Mouse (Mus musculus): ENCODE data around the gene Zfp786.

DNA sequence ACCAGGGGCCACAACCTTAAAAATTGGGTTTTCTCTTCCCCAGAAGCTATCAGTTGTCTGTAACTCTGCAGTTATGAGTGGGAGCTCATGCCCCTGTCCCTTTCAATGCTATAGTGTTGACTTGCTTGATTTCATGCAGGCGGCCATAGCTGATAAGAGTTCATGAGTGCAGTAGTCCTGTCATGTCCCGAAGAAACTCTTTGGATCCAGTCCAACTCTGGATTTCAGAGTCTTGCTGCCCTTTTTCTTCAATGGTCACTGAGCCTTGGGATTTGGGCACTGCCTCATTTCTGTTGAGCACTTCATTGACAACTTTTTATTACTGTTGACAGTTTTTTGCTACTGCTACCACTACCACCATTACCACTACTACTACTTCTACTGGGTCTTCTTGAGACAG is 7.0 kb upstream of the Zfp786 start:
- TF ChIP-seq CTCF (IDR thresholded peaks at IDR 0.05; ENCODE audit: insufficient read depth, low read length), result no peak
- TF ChIP-seq POLR2A (IDR thresholded peaks at IDR 0.05; ENCODE audit: borderline replicate concordance, extremely low read depth, low read depth, low read length), result no peak
